Mouse (Mus musculus) right cerebral cortex, postnatal 10 days (tissue): ENCODE results near the gene Camk2d.

Experiments
- DNase-seq, 2 experiments: peaks; one replicate each; pipeline ENCODE4 v3.0.0; 2021; ENCODE audit warnings: low spot score in 2 of 2

Camk2d gene

DNA sequence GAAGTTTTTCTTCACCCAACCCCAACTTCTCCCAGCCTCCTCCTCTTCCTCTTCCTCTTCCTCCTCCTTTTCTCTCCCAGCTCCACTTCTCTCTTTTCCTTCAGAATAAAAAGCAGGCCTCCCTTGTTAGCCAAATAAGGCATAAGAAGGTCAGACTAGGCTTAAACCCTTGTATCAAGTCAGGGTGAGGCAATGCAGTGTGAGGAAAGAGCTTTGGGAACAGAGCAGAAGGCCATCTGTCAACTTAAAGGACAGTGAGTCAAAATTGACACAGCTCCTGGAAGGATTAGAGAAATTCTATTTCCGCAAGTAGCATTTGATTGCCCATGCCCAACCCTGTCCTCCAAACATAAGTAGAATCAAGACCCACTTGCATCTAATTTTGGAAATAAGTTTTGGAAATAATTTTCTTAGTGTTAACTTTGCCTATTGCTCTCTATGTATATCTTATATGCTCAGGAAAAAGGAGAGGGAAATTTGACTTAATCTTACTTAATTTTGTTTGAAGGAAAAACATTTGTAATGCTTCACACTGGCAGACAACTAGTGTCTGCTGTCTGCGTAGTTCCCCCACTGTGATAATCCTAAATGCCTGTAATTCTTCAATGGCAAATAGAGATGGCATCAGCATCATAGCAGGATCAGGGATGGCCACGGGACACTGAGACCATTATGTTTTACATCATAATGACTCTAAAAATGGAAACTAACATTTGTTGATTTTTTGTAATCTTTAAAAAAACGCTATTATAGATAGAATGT lies 16.8 kb downstream of the Camk2d start:
- no peak for DNase-seq

DNA sequence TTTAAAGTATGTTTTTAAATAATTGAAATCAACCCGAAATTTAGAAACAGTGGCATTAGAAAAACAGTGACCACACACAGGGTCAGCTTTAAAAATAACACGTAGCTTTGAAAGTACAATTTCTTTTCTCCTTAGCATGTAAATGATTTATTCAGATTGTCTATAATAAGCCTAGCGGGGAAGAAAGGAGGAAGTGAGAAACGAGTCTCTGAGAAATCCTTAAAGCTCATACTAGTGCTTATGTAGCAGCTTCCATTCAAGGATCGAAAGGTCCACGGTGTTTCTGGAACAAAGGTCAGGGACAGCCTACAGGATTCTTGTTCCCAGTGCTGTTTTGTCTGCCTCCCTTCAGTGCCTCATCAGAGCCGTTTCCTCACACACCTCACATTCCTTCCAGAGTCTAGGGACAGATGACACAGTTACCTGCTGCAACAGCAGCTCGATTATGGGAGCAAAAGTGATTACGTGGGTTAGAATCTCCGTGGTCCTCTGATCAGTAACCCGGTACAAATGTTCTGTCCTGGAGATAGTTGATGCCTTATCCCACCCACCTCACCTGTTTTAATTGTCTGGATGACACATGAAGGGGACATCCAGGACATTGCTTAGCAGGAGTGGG lies 17.5 kb downstream of the Camk2d start:
- DNase-seq: no peak

DNA sequence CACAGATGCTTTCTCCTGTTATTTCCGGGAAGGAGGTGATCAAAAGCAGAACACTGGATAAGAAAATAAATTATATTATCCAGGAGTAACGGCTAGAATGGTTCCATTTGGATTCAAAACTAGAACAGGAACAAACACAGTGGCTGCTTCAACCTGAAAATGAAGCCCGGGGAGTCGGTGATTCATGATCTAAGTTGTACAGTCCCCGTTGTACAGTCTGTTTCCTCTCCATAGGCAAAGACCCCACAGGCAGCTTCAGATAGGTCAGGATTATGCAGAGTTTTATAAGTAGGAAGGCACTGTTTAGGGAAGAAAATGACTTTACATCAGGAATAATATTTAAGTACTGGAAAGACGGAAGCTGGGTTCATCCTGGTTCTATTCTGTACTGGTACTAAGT lies 19.2 kb downstream of the Camk2d start:
- no peak for DNase-seq

DNA sequence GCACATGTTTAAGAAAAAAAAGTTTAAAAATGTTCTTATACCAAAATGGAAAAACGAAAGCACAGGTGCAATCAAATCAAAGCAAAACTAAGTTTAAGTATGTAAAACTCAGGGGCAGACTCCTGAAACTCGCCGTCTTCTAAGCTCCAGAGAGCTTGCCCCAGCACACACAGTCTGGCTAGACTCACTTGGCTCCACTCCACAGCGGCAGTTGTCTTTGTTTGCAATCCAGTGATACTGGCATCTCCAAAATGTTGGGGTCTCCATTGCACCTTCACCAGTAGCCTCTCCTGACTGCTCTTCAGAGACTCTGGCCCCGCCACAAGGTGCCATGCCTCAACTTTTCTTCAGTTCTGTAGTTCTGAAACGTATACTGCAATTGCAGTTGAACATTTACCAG lies 24.1 kb downstream of the Camk2d start:
- DNase-seq: no peak

DNA sequence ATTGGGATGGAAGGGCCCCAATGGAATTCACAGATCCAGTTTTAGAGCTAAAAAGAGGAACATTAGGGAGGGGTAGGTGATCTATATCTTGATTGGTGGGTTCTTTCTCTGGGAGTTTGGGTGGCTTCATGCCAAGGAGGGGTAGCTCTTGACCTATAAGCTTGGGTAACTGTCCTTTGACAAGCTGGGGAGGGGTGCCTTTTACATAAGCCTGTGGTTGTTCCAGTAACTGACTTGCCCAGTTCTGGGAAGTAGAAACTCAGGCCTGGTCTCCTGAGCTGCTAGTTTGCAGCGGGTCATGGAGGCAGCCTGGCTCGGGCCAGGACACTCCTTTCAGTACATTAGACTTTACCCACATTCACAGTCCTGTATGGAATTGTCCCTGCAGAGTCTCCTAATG lies 26.4 kb downstream of the Camk2d start:
- no peak for DNase-seq

DNA sequence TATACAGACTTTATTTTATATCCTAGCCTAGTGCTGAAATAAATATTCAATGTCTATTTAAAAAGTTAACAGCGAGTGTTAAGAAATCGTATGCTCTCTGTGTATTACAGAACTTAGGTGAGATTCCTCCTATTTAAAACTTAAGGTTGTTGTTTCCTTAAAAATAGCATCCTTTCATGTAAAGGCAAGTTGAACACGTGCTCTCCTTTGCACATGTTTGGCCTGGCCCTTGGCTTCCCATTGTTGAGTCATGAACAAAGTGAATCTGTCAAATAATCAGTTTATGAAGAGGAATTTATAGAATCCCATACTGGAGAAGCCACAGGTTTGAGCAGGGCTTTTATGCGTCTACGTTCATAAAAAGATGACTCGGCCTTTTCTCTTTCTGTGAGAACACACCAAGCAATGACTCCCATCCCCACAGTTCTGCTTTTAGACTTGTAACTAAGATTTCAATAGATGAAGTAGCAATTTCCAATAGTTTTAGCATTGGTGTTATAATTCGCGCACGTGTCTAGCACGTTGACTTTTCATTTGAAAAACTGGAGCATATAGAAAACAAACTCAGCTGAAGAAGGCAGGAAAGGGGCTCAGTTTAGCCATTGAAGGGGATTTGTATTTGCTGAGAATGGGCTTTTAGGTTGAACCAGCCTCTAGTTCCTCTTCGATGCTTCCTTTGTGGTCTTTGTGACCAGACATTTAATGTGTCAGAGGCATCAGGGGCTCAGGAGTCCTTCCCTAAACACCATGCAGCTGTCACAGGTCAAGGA lies 29.1 kb downstream of the Camk2d start:
- no peak for DNase-seq

DNA sequence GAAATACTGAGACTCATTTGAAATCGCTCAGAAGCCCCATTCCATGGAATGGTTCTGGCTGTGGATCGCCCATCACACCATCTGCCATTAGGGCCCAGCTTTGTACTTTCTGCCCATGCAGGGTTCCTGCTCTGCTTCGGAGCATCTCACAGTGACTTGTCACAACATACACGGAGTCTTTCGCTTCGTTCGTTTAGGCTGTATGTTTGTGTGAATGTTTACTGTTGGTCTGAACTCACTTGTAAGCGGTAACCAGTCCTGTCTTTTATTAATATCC lies 29.6 kb downstream of the Camk2d start:
- no peak for DNase-seq

DNA sequence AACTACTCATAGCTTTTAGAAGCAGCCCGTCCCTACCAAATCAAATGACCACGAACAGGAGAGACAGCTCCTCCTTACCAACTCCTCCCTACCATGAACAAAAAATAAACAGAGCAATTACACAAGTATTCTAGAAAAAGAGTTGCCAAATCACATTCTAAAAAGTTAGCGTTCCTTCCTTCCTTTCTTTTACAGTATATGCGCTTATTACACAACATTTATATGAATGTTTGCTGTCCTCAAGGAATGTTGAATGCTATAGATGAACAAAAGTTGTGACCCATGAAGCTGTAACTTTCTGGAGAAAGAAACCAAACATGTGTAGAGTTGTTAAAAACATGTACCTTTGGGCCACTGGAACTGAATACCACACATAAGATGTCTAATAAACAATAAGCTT lies 31.9 kb downstream of the Camk2d start:
- no peak for DNase-seq

DNA sequence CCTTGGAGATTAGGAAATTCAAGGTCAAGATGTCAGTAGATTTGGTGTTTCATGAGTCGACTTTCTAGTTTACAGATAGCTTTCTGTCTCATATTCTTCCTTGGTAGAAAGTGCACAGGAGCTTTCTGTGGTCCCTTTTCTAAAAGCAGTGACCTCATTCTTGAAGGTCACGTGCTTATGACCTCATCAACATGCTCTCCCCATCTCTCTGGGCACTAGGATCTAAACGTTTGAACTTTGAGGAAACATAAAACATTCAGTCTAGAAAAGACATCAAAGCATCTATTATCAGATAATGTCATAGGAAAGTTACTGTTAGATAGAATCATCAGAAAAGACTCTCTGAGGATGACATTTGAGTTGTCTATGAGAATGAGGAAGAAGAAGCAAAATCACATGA lies 32.3 kb downstream of the Camk2d start:
- no peak for DNase-seq

DNA sequence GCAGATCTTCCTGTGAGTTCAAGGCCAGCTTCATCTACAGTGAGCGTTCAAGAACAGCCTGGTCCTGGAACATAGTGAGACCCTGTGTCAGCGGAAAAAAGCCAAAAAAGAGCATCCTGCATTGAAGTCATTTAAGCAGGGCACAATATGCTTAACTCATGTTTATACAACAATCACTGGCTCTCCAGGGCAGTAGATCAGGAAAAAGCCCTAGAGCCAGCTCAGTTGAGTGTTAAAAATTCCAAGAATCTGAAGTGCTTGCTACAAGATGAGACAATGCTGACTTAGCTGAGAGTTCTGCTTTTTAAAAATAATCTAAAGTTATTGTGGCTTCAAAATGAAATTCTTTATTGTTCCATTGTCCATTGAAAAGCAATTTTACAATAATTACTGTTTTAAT lies 32.9 kb downstream of the Camk2d start:
- DNase-seq: no peak

DNA sequence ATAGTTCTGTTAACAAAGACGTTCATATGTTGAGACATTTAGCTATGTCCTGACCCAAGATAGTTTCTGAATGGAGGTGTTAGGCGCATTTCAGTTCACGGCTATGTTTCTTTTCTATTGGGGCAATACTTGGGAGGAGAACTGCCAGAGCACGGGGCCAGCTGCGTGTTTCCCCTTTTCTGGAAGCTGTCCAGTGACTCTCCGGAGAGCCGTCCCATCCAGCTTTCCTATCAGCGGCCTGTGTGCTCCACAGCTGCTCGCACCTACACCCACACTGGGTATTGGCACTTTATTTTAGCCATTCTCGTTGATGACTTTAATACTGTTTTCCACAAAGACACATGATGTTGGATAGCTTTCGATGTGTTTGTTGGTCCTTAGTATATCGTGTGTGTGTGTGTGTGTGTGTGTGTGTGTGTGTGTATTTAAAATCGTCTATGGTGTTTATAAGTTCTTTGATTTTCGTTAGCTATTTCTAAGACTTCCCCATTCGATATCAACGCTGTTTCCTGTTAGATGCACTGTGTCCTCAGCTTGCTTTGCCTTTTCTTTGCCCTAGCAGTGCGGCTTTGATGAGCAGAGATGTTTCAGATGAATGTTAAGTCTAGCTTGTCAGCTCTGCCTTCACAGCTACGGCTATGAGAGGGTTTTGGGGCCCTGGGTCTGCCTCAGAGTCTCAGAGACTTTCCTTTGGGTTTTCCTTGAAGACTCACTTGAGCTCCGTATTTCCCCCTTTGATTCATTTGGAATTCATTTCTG lies 34.2 kb downstream of the Camk2d start:
- DNase-seq: no peak

DNA sequence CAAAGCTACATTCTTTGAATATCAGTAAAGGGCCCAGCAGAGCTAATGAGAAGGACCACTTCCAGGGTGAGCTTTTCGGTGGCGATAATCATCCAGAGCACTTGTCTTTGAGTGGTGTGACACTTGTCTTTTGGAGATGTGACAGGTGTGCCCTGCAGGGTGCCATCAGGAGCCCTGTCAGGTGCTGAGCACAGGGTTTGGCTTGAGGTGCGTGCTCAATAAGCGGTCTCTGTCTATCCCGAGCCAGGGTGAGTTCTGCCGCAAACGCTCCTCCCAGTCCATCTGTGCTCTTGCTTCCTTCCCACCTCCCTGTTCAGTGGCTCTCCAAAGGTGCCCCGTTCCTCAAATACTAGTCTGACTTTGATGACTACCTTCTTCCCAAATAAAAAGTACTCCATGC lies 35.5 kb downstream of the Camk2d start:
- no peak for DNase-seq

DNA sequence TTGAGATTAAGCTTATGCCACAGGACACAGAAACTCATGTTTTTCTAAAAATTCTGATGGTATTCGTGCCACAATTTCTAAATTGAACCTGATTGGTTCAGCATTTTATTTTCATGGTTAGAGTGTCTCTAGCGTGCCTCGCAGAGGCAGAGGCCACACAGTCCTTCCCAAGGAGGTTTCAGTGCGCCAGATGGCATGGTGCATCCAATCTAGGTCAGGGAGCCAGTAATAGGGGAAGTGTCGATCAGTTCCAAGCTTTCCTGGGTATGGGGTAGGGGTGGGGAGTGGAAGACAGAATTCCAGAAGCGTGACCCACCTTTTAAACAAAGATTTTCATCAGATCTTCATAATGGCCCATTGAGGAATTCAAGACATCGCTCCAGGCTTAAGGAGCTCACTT lies 36.5 kb downstream of the Camk2d start:
- no peak for DNase-seq

DNA sequence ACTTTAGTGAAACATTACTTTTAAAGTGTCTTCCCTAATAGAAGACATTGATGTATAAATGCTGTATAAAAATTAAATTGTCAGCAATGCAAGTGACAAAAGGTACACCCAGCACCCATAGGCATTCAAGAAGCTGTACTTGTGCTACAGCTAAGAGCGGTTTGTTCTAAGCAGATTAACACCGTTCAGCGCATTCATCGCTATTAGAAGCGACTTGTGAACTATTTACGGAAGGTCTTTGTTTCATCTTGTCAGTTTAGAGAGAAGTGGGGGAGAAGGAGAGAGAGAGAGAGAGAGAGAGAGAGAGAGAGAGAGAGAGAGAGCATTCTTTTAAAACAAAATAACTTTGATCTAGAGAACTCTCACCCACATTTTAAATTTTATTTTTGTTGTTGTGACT lies 38.1 kb downstream of the Camk2d start:
- DNase-seq: no peak

DNA sequence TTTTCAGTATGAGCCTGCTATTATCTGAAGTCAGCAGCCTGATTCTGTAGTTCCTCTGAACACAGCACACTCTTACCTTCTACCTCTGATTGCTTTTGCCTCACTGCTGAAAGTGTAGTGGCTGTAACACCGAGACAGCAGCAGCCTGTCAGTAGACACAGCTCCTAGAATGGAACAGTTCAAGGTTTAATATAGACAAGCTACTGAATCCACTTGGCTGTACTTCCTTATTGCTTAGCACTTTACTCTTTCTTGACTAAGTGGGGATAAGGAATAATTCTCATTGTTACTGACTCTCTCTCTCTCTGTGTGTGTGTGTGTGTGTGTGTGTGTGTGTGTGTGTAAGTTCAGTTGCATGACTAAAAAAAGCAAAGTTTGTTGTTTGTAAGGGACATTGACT lies 42.2 kb downstream of the Camk2d start:
- no peak for DNase-seq

DNA sequence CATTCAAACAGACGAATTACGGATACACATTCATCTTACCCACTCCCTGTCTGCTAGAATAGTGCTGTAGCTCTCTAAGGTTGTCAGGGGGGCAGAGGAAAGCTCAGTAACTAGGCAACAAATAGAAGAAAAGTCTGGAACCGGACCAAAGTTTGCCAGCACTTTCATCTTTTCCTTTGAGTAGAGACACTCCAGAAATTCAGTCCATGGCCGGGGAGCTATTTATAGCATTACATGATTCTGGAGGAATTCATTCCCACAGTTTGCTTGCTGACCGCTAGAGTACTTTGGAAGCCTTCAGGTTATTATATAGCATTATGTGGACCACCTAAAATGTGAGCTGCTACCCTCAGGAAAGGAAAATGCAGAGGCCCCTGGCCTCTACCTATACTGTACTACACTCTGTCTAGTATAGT lies 43.0 kb downstream of the Camk2d start:
- DNase-seq: peak; percentile 41 to 54

DNA sequence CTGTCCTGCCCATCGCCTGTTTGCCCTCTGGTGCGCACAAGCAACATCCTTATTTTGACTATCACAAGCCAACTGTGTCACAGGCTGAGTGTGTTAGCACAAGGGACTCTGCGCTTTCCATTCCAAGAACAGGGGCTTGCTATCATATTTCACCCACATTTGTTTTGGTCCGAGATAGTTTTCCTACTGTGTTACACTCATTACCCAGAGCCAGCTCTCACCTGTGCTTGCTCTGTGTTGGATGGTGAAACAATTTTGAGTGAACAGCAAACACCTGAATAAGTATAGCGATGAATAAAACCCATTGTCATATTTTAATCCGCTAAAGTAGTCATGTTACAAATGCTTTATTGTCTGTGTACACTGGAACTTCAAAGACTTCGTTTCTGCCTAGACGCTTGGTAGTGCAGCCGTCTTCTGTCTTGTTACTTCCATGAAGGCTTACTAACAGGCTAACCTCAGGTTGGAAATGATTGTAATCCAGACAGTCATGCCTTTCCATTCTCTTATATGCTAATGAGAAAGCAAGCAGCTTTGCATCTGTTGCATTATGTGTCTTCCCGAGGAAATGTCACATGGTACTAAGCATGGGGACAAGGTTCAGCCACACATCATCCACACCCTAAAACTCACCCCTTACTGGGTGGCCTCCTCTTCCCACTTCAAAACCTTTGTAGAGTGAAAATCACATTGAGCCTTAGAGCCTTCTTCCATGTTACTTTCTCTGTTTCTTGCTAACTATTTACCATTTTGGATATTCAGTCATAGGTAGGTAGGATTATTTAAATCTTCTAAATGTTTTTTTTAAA lies 44.5 kb downstream of the Camk2d start:
- no peak for DNase-seq

DNA sequence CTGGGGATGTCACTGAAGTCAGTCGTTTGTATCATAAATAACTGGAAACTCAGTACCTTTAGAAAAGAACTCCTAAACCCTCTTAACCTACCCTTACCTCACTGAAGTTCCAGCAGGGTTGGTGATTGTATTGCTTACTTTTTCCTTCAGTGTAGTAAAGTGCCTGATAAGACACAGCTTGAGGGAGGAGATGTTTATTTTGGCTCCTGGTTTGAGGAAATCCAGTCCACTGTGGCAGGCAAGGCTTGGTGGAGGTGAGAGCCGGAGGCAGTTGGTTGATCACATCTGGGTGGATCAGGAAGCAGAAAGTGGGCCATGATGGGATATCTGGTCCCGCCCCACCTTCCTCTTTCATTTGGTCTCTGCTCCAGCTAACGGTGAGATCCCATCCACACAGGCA lies 45.3 kb downstream of the Camk2d start:
- no peak for DNase-seq

DNA sequence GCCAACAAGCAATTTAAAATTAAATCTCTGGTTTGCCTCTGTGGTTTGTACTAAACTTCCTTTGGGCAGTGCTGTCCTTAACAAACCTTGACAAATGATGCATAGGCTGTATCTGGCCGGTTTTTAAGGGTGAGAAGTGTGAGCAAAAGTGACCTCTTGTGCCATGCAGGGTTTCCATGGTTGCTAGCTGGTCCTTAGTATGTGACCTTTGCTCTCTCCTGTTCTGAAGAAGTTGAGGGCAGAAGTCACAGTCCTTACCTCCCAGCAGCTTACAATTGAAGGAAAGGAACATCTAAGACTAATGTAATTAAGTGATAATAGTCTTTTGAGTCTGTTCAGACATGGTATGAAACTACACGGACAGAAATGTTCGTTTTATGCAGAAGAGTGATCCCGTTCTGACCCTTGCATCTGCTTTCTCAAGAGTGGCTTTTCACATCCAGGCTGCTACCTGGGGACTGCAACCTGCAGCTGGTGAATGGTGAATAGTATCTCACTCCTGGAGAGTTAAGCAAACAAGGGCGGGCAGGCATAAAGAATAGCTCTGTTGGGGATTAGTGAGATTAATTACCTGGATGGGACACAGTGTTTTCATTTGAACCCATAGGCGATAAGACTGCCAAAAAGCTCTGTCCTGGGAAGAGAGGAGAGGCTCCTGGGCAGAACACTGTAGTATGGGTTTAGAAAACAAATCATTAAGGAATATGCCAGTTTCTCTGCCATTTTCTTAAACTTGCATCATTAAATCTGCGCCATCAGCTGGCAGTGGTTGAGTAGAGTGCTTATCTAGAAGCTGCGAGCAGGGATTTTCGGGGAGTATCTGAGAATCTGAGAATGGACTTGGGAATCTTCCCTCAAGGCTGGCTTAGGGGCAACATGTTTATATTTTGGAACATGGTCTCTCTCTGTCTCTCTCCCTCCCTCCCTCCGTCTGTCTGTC lies 47.2 kb downstream of the Camk2d start:
- no peak for DNase-seq

DNA sequence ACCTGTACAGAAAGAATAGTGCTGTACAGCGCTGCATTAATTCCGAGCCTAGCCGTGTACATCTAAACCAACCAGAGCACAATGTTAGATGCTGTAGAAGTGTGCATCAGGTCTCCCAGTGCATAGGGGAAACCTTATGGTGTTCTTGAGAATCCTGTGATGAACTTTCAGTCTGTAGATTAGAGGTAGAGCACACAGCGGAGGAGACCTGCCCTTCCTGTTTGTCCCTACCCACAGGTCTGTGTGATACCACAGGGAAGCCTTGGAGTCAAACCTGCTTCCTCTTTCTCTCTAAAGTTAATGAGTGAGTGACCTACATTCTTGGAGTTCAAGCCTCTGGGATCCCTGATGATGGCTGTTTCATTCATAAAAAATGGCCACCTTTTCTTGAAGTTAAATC lies 54.2 kb downstream of the Camk2d start:
- DNase-seq: no peak

DNA sequence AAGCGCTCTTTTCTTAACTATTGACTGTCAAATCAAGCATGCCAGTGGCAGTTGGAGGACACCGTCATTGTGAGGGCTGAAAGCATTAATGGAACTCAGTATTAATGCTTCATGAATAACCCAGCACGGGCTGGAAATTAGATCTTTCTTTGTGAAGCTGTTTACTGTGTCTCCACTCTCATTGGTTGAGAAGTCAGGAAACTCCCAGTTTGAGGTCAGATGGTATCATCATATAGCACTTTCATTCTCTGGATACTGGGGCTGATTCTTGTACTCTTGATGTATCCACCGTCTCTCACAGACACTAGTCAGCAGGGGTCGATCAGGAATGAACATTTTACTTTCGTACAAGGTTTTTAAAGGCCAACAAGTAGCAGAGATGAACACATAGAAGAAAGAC lies 54.6 kb downstream of the Camk2d start:
- no peak for DNase-seq
